In genomic region chr6:31453735-31454134, GRCm38 (mm10) we compare ENCODE assay signal across 8 mouse cellular contexts. TPM values are rescaled to one million over a fixed set of nuclear protein-coding genes. Genes with fewer than 3 reads are reported as not detected.
DNase-seq lines count a peak whose midpoint lies in the region; TF ChIP-seq lines count a peak whose summit lies in the region.

No protein-coding gene starts in this region.

- peak; percentile 53 for DNase-seq in adrenal gland, postnatal 14 days
- no peak for DNase-seq in adrenal gland, postnatal 4 days (ENCODE audit: low spot score in 2 of 2)
- peak; percentile 61 for DNase-seq in layer of hippocampus, adult 11-12 months (ENCODE audit: low spot score)
- no peak for DNase-seq in layer of hippocampus, postnatal 25 days (ENCODE audit: extremely low spot score in 1 of 2, low spot score in 1 of 2)
- DNase-seq in CH12.LX (ENCODE audit: extremely low read depth), result peak; percentile 33
- DNase-seq in embryo, embryonic 9.5 days (ENCODE audit: extremely low spot score), result peak; percentile 5
- DNase-seq in lung, postnatal 36 days, result peak; percentile 79
- no peak for DNase-seq in spleen, postnatal 4 days (ENCODE audit: low spot score in 2 of 2)

- no peak overlapping the region for H3K27ac ChIP-seq in CH12.LX (ENCODE audit: insufficient read depth, low read depth)

- TF ChIP-seq POLR2A in CH12.LX (IDR thresholded peaks at IDR 0.05; ENCODE audit: low read depth, low read length), result no peak

- in situ Hi-C loops in CH12.LX (cut with MboI; ENCODE audit: low pct_ligation_motif_present, low pct_unique_long_range_greater_than_20kb, low sequenced_read_pairs), result no loop called here

- peak; percentile 65 for TF ChIP-seq RAD21 in CH12.LX (IDR thresholded peaks at IDR 0.05; ENCODE audit: low read depth, low read length)

- H3K79me2 ChIP-seq in CH12.LX (replicated peaks; ENCODE audit: control insufficient read depth, extremely low read depth, insufficient read depth, poor library complexity, severe bottlenecking), result no peaks in the 10 kb centered on the region

- H3K4me1 ChIP-seq in CH12.LX (ENCODE audit: control insufficient read depth in 1 of 2, insufficient read depth in 2 of 2), result no peaks in the 10 kb centered on the region

- no peaks in the 10 kb centered on the region for H3K9me3 ChIP-seq in CH12.LX (replicated peaks; ENCODE audit: low read length)

- TF ChIP-seq EP300 in CH12.LX (IDR thresholded peaks at IDR 0.05; ENCODE audit: low read length), result no peak

- no peak overlapping the region for H3K4me2 ChIP-seq in CH12.LX (ENCODE audit: insufficient read depth, low read depth, poor library complexity, severe bottlenecking)

- peaks cover 1 to 45% of the 10 kb centered on the region in 2 experiments for H3K36me3 ChIP-seq in CH12.LX (replicated peaks in 1 of 2; ENCODE audit: control insufficient read depth in 1 of 2, insufficient read depth in 1 of 2, low read length in 1 of 2)

- TF ChIP-seq CTCF in CH12.LX (conservative IDR thresholded peaks at IDR 0.05 in 1 of 2, IDR thresholded peaks at IDR 0.05 in 1 of 2; ENCODE audit: low read depth in 2 of 2, low read length in 2 of 2), result peak in 1 of 2 experiments; percentile 73; a peak in 3 of 4 replicates

- no peak overlapping the region for H3K4me3 ChIP-seq in CH12.LX (replicated peaks in 1 of 3; ENCODE audit: low read depth in 2 of 3, low read length in 2 of 3, poor library complexity in 1 of 3)

- no peak overlapping the region for H3K9ac ChIP-seq in CH12.LX (ENCODE audit: insufficient read depth, low read depth)

- no peaks in the 10 kb centered on the region for H3K27me3 ChIP-seq in CH12.LX (replicated peaks)

- dilution Hi-C loops in CH12.LX (cut with MboI; ENCODE audit: extremely low pct_ligation_motif_present, extremely low pct_unique_long_range_greater_than_20kb, low sequenced_read_pairs), result no loop called here

TF ChIP-seq in CH12.LX, 34 proteins besides CTCF, POLR2A, EP300 and RAD21:
- TF ChIP-seq ZKSCAN1 (IDR thresholded peaks at IDR 0.05; ENCODE audit: borderline replicate concordance, low read depth, low read length), result no peak
- TF ChIP-seq POLR2AphosphoS2 (IDR thresholded peaks at IDR 0.05; ENCODE audit: low read depth, low read length), result no peak
- peak; percentile 57 for TF ChIP-seq SMC3 (IDR thresholded peaks at IDR 0.05; ENCODE audit: low read depth, low read length)

RNA-seq across cellular contexts. Expression of gene Mkln1, which starts 55.2 kb away (rescaled TPM):
- 164 and 176 TPM in 2 replicates for total RNA-seq in adrenal gland, postnatal 14 days (2021)
- 100 to 1,000 TPM; 170 TPM for total RNA-seq in adrenal gland, postnatal 4 days (2021)
- total RNA-seq in layer of hippocampus, postnatal 25 days (2021), result 100 to 1,000 TPM; 141 to 142 TPM
- total RNA-seq in CH12.LX (2012; rRNA removed) (79.6 and 86.2 TPM in 2 replicates), CH12.LX (2014; rRNA removed) (127 and 142 TPM in 2 replicates)
- 105 and 115 TPM in 2 replicates for polyA plus RNA-seq in CH12.LX (2012; ENCODE audit: insufficient read length, low read depth)

Comparison
In these comparisons a context has a peak if more than half of its experiments do, and no peak if none do; other contexts are left out.
1. DNase-seq: peak in adrenal gland, postnatal 14 days (single experiment), layer of hippocampus, adult 11-12 months (single experiment), CH12.LX (single experiment), embryo, embryonic 9.5 days (single experiment) and lung, postnatal 36 days (single experiment); none in adrenal gland, postnatal 4 days (0 of 2), layer of hippocampus, postnatal 25 days (0 of 2) and spleen, postnatal 4 days (0 of 2).